Mouse (Mus musculus): ENCODE measurements at regions not wholly inside any gene's neighbourhood (a gene's known extent, or its start where the extent isn't known, plus 50 kb on each side); places are given as distances from the start of the nearest gene placed in this dataset.
"Not testable (repeated sequence)": the region's sequence is repeated elsewhere in the genome, so short reads cannot be mapped to it uniquely, and the experiment has no call there.

GRCm38 (mm10) chr5:89354936-89355335 lies 102.8 kb downstream of the Gc start:
- not testable (repeated sequence) for DNase-seq

DNA sequence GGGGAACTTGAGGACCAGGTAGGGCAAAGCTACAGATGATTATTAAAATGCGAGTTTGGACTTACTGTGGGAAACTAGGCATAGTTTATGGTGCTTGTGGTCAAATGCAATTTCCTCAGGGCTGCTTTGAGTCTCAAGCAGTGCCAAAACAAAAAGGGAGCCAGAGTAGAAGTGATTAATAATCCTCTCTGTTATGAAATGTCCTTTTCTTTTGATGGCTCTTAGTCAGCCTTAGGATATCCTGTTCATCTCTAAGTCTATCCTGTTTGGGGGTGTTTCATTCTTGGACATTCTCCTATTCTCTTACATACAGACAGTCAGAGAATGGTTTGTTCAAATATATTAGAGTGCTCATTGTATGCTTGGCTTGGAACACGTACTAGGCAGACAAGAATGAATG lies 109.9 kb downstream of the Gc start:
- DNase-seq, result no peak

- no peak for DNase-seq
Observed at GRCm38 (mm10) chr5:89340532-89340931, 117.2 kb downstream of the Gc start.

- peak; percentile 14 for DNase-seq
Observed at GRCm38 (mm10) chr5:89337966-89338657, 119.6 kb downstream of the Gc start.
